Mouse (Mus musculus) kidney, embryonic 15.5 days (tissue): ENCODE measurements around the gene Cog3. TPM values are rescaled to one million over a fixed set of nuclear protein-coding genes. Genes with fewer than 3 reads are reported as not detected.
"Not testable (repeated sequence)": the region's sequence is repeated elsewhere in the genome, so short reads cannot be mapped to it uniquely, and the experiment has no call there.

Experiments
- ATAC-seq: fragments of 200-750 bp; cut with Nextera tagmentation; replicated peaks from 2 replicates; pipeline ENCODE4 v1.8.0; 2017; ENCODE audit warnings: moderate TSS enrichment; ENCODE audit not compliant: low FRiP score
- H3K27ac ChIP-seq: fragments of 300-500 bp; sonication (generic); 2 replicates; pipeline ENCODE4 v1.5.1; 2015; ENCODE audit warnings: mild to moderate bottlenecking, inconsistent platforms
- H3K27me3 ChIP-seq: fragments of 300-500 bp; sonication (generic); 2 replicates; pipeline ENCODE4 v1.6.1; 2015; ENCODE audit warnings: inconsistent platforms
- H3K36me3 ChIP-seq: fragments of 300-500 bp; sonication (generic); 2 replicates; pipeline ENCODE4 v1.6.1; 2015; ENCODE audit warnings: inconsistent platforms
- H3K4me1 ChIP-seq: fragments of 300-500 bp; sonication (generic); 2 replicates; pipeline ENCODE4 v1.6.1; 2015; ENCODE audit warnings: inconsistent platforms
- H3K4me2 ChIP-seq: fragments of 300-500 bp; sonication (generic); 2 replicates; pipeline ENCODE4 v1.6.1; 2015; ENCODE audit warnings: moderate library complexity, mild to moderate bottlenecking, inconsistent platforms
- H3K4me3 ChIP-seq: fragments of 300-500 bp; sonication (generic); replicated peaks from 2 replicates; pipeline ENCODE4 v1.5.1; 2015; ENCODE audit warnings: mild to moderate bottlenecking, inconsistent platforms
- H3K9ac ChIP-seq: fragments of 300-500 bp; sonication (generic); 2 replicates; pipeline ENCODE4 v1.6.1; 2015; ENCODE audit warnings: mild to moderate bottlenecking, inconsistent platforms
- H3K9me3 ChIP-seq: fragments of 300-500 bp; sonication (generic); replicated peaks from 2 replicates; pipeline ENCODE4 v1.6.1; 2016; ENCODE audit warnings: inconsistent platforms
- WGBS: fragments of 180-500 bp; shearing (Covaris S2); methylation state at CpG from one replicate; pipeline ENCODE4 v1.1.7; 2015; ENCODE audit warnings: mixed read lengths; 5-methylcytosine and 5-hydroxymethylcytosine counted together
- polyA plus RNA-seq: library from polyadenylated mRNA; unstranded; fragments of >200 nt; fragmentation: Nextera tagmentation; extraction: Ambion mirVana; gene quantifications from 2 replicates; pipeline ENCODE4 v1.2.1, GENCODE M21; 2015

Cog3 gene
- polyA plus RNA-seq, 1 experiment from 2014 or later = 21.6 TPM

DNA sequence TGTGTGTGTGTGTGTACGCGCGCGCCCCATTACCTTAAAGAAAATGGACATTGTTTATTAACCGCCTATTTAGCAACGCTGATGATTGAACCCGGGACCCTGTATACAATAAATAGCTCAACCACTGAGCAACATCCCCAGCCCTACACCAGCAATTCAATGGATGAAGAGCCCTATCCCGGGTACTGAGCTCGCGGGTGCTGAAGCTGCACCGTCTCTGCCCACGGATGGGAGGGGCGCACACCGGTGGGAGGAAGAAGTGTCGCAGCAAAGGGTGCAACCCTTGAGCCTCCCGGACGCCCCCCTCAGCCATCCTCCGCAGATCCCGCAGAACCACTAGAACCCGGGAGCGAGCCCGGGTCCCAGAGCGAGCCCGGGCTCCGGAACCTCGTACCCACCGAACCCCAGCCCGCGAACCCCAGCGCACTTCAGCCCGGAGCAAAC lies 32.1 kb upstream of the Cog3 start:
- Histone ChIP-seq H3K9me3 (no peaks in the 10 kb centered on the region), H3K36me3 (no peaks in the 10 kb centered on the region), H3K4me1 (peaks cover 12% of the 10 kb centered on the region), H3K4me2 (peak overlapping the region; percentile 92), H3K4me3 (peak overlapping the region; percentile 81), H3K27ac (peak overlapping the region; percentile 87), H3K9ac (peak overlapping the region; percentile 72), H3K27me3 (peaks cover 29% of the 10 kb centered on the region)
- 1% methylated on average over 31 of the region's 31 CpGs for WGBS
- peak; percentile 80 for ATAC-seq

DNA sequence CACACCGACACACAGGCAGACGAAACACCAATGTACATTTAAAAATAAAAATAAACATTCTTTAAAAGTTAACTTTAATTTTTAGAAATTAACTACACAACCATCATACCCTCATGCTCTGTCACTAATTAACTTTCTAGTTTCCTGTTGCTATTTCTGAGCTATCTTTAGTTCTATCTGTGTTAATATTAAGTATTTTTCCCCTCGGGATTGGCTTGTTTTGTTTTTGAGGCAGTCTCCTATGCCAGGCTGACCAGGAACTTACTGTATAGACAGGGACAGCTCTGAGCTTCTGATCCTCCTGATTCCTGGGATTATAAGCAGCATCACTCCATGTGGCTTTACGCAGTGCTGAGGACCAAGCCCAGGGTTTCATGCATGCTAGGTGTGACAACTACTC lies 25.6 kb upstream of the Cog3 start:
- 84% methylated on average over 4 of the region's 4 CpGs for WGBS
- no peaks in the 10 kb centered on the region for H3K36me3 ChIP-seq
- peaks cover 18% of the 10 kb centered on the region for H3K4me1 ChIP-seq
- no peak for ATAC-seq
- no peaks in the 10 kb centered on the region for H3K9me3 ChIP-seq
- no peak overlapping the region for H3K4me3 ChIP-seq
- H3K27me3 ChIP-seq = no peaks in the 10 kb centered on the region
- peak overlapping the region; percentile 22; the same call in 1 of the 2 replicates for H3K27ac ChIP-seq
- no peak overlapping the region for H3K4me2 ChIP-seq
- H3K9ac ChIP-seq = no peak overlapping the region

GRCm38 (mm10) chr14:75776637-75777036 lies 22.3 kb upstream of the Cog3 start:
- Histone ChIP-seq H3K27me3 (no peaks in the 10 kb centered on the region), H3K9me3 (no peaks in the 10 kb centered on the region), H3K4me1 (peaks cover 37% of the 10 kb centered on the region), H3K36me3 (no peaks in the 10 kb centered on the region; the same call in 1 of the 2 replicates), H3K4me3 (no peak overlapping the region), H3K9ac (no peak overlapping the region), H3K4me2 (0 out of 2 replicates have a peak overlapping the region, but pooled peaks have one; percentile 12), H3K27ac (peak overlapping the region; percentile 67)
- WGBS = 64% methylated on average over 8 of the region's 8 CpGs
- peak; percentile 34; the same call in 1 of the 2 replicates for ATAC-seq

- Histone ChIP-seq H3K9ac (no peak overlapping the region), H3K36me3 (peaks cover 18% of the 10 kb centered on the region; the same call in 1 of the 2 replicates), H3K4me1 (peaks cover 33% of the 10 kb centered on the region), H3K4me2 (no peak overlapping the region), H3K27ac (peak overlapping the region; percentile 61), H3K4me3 (no peak overlapping the region), H3K27me3 (no peaks in the 10 kb centered on the region), H3K9me3 (no peaks in the 10 kb centered on the region)
- ATAC-seq = peak; percentile 54; the same call in 1 of the 2 replicates
- 45% methylated on average over 8 of the region's 8 CpGs for WGBS
These were observed 19.1 kb upstream of the Cog3 start for GRCm38 (mm10) chr14:75773431-75773830.

DNA sequence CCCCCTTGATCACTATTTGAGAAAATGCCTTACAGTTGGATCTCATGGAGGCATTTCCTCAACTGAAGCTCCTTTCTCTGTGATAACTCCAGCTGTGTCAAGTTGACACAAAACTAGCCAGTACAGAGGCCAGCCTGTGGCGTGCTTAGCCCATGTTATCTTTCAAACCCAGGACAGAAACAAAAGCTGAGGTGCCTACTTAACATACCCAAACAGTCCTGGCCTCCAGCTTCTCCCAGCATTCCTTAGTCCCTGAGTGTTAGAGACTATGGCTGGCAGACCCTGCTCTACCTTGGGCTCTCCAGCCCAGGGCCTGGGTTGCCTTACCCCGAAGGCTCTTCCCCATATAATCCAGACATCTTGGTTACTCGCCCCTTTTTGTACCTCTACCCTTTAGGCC lies 18.1 kb upstream of the Cog3 start:
- not testable (repeated sequence) for H3K9ac ChIP-seq, H3K4me2 ChIP-seq, ATAC-seq, H3K4me3 ChIP-seq, H3K27me3 ChIP-seq, H3K9me3 ChIP-seq
- 0 out of 2 replicates have a peak overlapping the region, but pooled peaks have one; percentile 61 for H3K27ac ChIP-seq
- peaks cover 36% of the 10 kb centered on the region for H3K4me1 ChIP-seq
- WGBS = 90% methylated on average over 3 of the region's 3 CpGs
- H3K36me3 ChIP-seq = peaks cover 20% of the 10 kb centered on the region; the same call in 1 of the 2 replicates

DNA sequence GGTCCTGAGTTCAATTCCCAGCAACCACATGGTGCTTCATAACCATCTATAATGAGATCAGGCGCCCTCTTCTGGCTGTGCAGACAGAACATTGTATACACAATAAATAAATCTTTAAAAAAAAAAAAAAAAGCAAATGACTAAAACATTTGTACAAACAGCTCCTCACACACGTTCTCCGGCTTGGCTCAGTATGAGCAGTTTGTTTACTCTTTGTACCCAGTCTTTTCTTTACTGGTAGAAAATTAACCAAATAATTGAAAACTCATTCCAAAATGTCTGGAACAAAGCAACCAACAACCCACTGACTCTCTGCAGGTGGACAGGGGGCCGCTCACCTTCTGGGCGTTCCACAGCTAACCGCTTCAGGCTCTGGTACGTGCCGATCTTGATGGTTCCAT lies 16.8 kb upstream of the Cog3 start:
- Histone ChIP-seq H3K36me3 (peaks cover 31% of the 10 kb centered on the region), H3K9me3 (no peaks in the 10 kb centered on the region), H3K4me1 (peaks cover 27% of the 10 kb centered on the region), H3K4me3 (no peak overlapping the region), H3K27me3 (no peaks in the 10 kb centered on the region), H3K27ac (no peak overlapping the region), H3K4me2 (no peak overlapping the region), H3K9ac (no peak overlapping the region)
- no peak for ATAC-seq
- 80% methylated on average over 8 of the region's 8 CpGs for WGBS

DNA sequence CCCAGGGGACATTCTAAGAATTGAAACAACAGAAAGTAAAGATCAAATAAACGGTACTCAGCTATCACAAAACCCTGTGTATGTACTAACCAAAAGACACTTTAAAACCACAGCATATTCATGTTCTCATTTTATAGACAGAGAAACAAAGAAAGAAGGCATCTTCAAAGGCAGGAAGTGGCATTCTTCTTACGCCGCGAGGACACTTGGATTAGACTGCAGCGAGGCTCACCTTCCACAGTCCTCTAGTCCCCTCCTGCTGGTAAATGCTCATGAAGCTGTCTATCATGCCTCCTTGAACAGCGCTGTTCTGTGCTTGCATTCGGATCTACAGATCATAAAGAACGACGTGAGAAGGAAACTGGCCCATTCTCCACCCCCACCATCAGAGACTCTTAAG lies 15.0 kb upstream of the Cog3 start:
- Histone ChIP-seq H3K4me3 (no peak overlapping the region), H3K4me1 (peaks cover 23% of the 10 kb centered on the region), H3K27me3 (no peaks in the 10 kb centered on the region), H3K9ac (no peak overlapping the region), H3K36me3 (peaks cover 41% of the 10 kb centered on the region), H3K27ac (no peak overlapping the region), H3K9me3 (no peaks in the 10 kb centered on the region), H3K4me2 (no peak overlapping the region)
- no peak for ATAC-seq
- 67% methylated on average over 9 of the region's 9 CpGs for WGBS

- Histone ChIP-seq H3K27me3 (no peaks in the 10 kb centered on the region), H3K9me3 (no peaks in the 10 kb centered on the region), H3K27ac (no peak overlapping the region), H3K36me3 (peaks cover 46% of the 10 kb centered on the region), H3K4me1 (peaks cover 12% of the 10 kb centered on the region), H3K4me3 (no peak overlapping the region), H3K4me2 (no peak overlapping the region), H3K9ac (no peak overlapping the region)
- WGBS = 6% methylated on average over 1 of the region's 1 CpGs
- ATAC-seq = no peak
These were observed 13.9 kb upstream of the Cog3 start for GRCm38 (mm10) chr14:75768275-75768608.

DNA sequence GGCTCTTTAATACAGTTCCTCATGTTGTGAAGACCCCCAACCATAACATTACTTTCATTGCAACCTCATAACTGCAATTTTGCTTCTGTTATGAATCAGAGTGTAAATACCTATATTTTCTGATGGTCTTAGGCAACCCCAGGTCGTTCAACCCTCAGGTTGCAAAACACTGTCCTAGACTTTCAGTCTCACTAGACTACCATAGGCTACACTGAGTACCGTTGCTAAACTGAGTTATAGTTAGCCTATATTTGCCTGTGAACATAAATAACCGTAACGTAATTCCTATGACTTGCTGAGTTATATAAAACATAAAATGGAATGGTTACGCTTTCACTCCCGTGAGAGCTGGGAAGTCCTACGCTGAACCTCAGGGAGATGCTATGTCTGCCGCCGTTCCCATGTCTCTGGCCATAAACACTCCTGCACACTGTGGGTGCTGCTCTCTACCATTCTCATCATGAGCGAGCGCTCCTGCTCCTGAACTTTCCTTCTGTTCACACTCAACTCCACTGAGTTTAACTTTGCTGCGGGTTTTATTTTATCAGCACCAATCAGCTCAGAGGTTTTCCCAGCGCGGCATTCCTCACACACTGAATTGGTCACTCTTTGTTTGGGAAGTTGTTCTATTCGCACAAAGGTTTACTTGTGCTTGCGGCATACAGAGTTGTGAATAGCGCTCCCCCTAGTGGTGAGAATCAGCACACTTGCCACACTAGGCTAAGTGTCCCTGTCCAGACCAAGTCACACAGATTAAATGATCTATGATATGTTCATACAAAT lies 13.4 kb upstream of the Cog3 start:
- peak overlapping the region; percentile 17; the same call in 1 of the 2 replicates for H3K4me3 ChIP-seq
- ATAC-seq = peak; percentile 67
- 53% methylated on average over 17 of the region's 17 CpGs for WGBS
- no peaks in the 10 kb centered on the region for H3K27me3 ChIP-seq
- peak overlapping the region; percentile 40 for H3K4me2 ChIP-seq
- peaks cover 51% of the 10 kb centered on the region for H3K36me3 ChIP-seq
- H3K9ac ChIP-seq = no peak overlapping the region
- H3K4me1 ChIP-seq = peaks cover 7% of the 10 kb centered on the region; the same call in 1 of the 2 replicates
- 0 out of 2 replicates have a peak overlapping the region, but pooled peaks have one; percentile 57 for H3K27ac ChIP-seq
- no peaks in the 10 kb centered on the region for H3K9me3 ChIP-seq

- peaks cover 7% of the 10 kb centered on the region; the same call in 1 of the 2 replicates for H3K27me3 ChIP-seq
- no peak overlapping the region for H3K4me2 ChIP-seq
- H3K36me3 ChIP-seq = peaks cover 31% of the 10 kb centered on the region
- no peak for ATAC-seq
- H3K9me3 ChIP-seq = no peaks in the 10 kb centered on the region
- H3K9ac ChIP-seq = no peak overlapping the region
- no peak overlapping the region for H3K4me3 ChIP-seq
- H3K27ac ChIP-seq = no peak overlapping the region
- 64% methylated on average over 10 of the region's 10 CpGs for WGBS
- H3K4me1 ChIP-seq = no peaks in the 10 kb centered on the region
These were observed 6.9 kb upstream of the Cog3 start for GRCm38 (mm10) chr14:75761028-75761805.

- H3K9ac ChIP-seq = no peak overlapping the region
- H3K4me3 ChIP-seq = no peak overlapping the region
- WGBS = 76% methylated on average over 7 of the region's 7 CpGs
- peaks cover 2% of the 10 kb centered on the region for H3K4me1 ChIP-seq
- H3K9me3 ChIP-seq = no peaks in the 10 kb centered on the region
- ATAC-seq = no peak
- peaks cover 18% of the 10 kb centered on the region for H3K36me3 ChIP-seq
- no peak overlapping the region for H3K4me2 ChIP-seq
- no peak overlapping the region for H3K27ac ChIP-seq
- peaks cover 7% of the 10 kb centered on the region; the same call in 1 of the 2 replicates for H3K27me3 ChIP-seq
These were observed 4.1 kb upstream of the Cog3 start for GRCm38 (mm10) chr14:75758401-75758800.

GRCm38 (mm10) chr14:75757821-75758220 lies 3.5 kb upstream of the Cog3 start:
- Histone ChIP-seq H3K9ac (no peak overlapping the region), H3K36me3 (peaks cover 12% of the 10 kb centered on the region), H3K27ac (no peak overlapping the region), H3K27me3 (peaks cover 7% of the 10 kb centered on the region; the same call in 1 of the 2 replicates), H3K9me3 (no peaks in the 10 kb centered on the region), H3K4me2 (no peak overlapping the region), H3K4me3 (no peak overlapping the region), H3K4me1 (peaks cover 8% of the 10 kb centered on the region)
- no peak for ATAC-seq
- 68% methylated on average over 2 of the region's 2 CpGs for WGBS
